Mouse (Mus musculus) liver, postnatal 0 days (tissue): ENCODE data around the gene Atp6v1fnb.

Experiments
- CTCF ChIP-seq: sonication (generic); IDR thresholded peaks from 2 replicates; pipeline ENCODE4 v1.5.1; 2016; ENCODE audit warnings: antibody characterized with exemption, low read depth
- EP300 ChIP-seq: IDR thresholded peaks from 2 replicates; pipeline ENCODE4 v1.6.1; 2016; ENCODE audit warnings: antibody characterized with exemption, low read depth, mild to moderate bottlenecking

GRCm38 (mm10) chr6:29430681-29431420, 40.4 kb upstream of the Atp6v1fnb start:
- TF ChIP-seq CTCF = no peak
- no peak for TF ChIP-seq EP300
